Mouse (Mus musculus) MEL-GATA-1-ER (cell line): Measurements from ENCODE around the gene Tmem242.
A peak's percentile ranks its signal among the peaks of the same experiment; 100 is the strongest.
"Not testable (repeated sequence)": the region's sequence is repeated elsewhere in the genome, so short reads cannot be mapped to it uniquely, and the experiment has no call there.

Source experiments
- DNase-seq: peaks from one replicate; pipeline ENCODE4 v3.0.0-alpha.2; 2012; ENCODE audit warnings: low read depth; ENCODE audit errors: extremely low read depth

Gene Tmem242

GRCm38 (mm10) chr17:5440159-5440971 lies at the start of gene Tmem242:
Tmem242 (minus strand) TSS chr17:5440259.
- peak; percentile 85 for DNase-seq

- no peak for DNase-seq
Observed at GRCm38 (mm10) chr17:5488156-5488555, 48.1 kb upstream of the Tmem242 start.

GRCm38 (mm10) chr17:5484663-5485062 lies 44.6 kb upstream of the Tmem242 start:
- peak; percentile 66 for DNase-seq

GRCm38 (mm10) chr17:5483456-5483855 lies 43.4 kb upstream of the Tmem242 start:
- no peak for DNase-seq

- peak; percentile 95 for DNase-seq
Observed at GRCm38 (mm10) chr17:5475960-5476725, 36.1 kb upstream of the Tmem242 start.

GRCm38 (mm10) chr17:5472268-5472667 lies 32.2 kb upstream of the Tmem242 start:
- no peak for DNase-seq

GRCm38 (mm10) chr17:5467177-5467576 lies 27.1 kb upstream of the Tmem242 start:
- no peak for DNase-seq

- DNase-seq = no peak
Observed at GRCm38 (mm10) chr17:5466736-5467135, 26.7 kb upstream of the Tmem242 start.

- no peak for DNase-seq
Observed at GRCm38 (mm10) chr17:5463912-5464311, 23.9 kb upstream of the Tmem242 start.

- no peak for DNase-seq
Observed at GRCm38 (mm10) chr17:5453657-5454056, 13.6 kb upstream of the Tmem242 start.

GRCm38 (mm10) chr17:5443751-5444150 lies 3.7 kb upstream of the Tmem242 start:
- DNase-seq = no peak

- DNase-seq = no peak
Observed at GRCm38 (mm10) chr17:5443260-5443659, 3.2 kb upstream of the Tmem242 start.

GRCm38 (mm10) chr17:5442403-5442802 lies 2.3 kb upstream of the Tmem242 start:
- DNase-seq = not testable (repeated sequence)

- peak; percentile 26 for DNase-seq
Observed at GRCm38 (mm10) chr17:5439831-5440158, 264 bp downstream of the Tmem242 start.

GRCm38 (mm10) chr17:5429772-5430133 lies 10.3 kb downstream of the Tmem242 start:
- no peak for DNase-seq

GRCm38 (mm10) chr17:5429090-5429771 lies 10.8 kb downstream of the Tmem242 start:
- peak; percentile 83 for DNase-seq

- DNase-seq = peak; percentile 6
Observed at GRCm38 (mm10) chr17:5425204-5425603, 14.9 kb downstream of the Tmem242 start.

- DNase-seq = no peak
Observed at GRCm38 (mm10) chr17:5424156-5424555, 15.9 kb downstream of the Tmem242 start.

GRCm38 (mm10) chr17:5421835-5422234 lies 18.2 kb downstream of the Tmem242 start:
- no peak for DNase-seq

- DNase-seq = no peak
Observed at GRCm38 (mm10) chr17:5419771-5420518, 20.1 kb downstream of the Tmem242 start.

GRCm38 (mm10) chr17:5419056-5419455 lies 21.0 kb downstream of the Tmem242 start:
- no peak for DNase-seq
